Mouse (Mus musculus) left cerebral cortex, postnatal 14 days (tissue): ENCODE measurements around the gene Tagln2. TPM values are rescaled to one million over a fixed set of nuclear protein-coding genes. Genes with fewer than 3 reads are reported as not detected.

Experiments used
- DNase-seq, 2 experiments: peaks; one replicate each; pipeline ENCODE4 v3.0.0; 2021 to 2022; ENCODE audit warnings: low spot score in 2 of 2, mixed read lengths in 1 of 2
- intact Hi-C: fragments of 180-260 bp; cut with DNase I; formaldehyde crosslinking; loops from one replicate; pipeline ENCODE4 v1.15.1; 2025
- total RNA-seq, 2 experiments: library from RNA; stranded (reverse); gene quantifications; 2 replicates each; pipeline ENCODE4 v1.2.3; 2021

Tagln2 gene
- total RNA-seq, 2 experiments from 2014 or later, result 12.3 to 15.1 TPM

- no peak for DNase-seq
- intact Hi-C loops, result no loop called here
These were observed 49.5 kb downstream of the Tagln2 start for GRCm38 (mm10) chr1:172549314-172549713.

GRCm38 (mm10) chr1:172549717-172550116 lies 49.9 kb downstream of the Tagln2 start:
- intact Hi-C loops, result no loop called here
- DNase-seq, result no peak

GRCm38 (mm10) chr1:172550551-172550951 lies 50.7 kb downstream of the Tagln2 start:
- DNase-seq, result peak; percentile 52 to 64
- intact Hi-C loops, result no loop called here

- DNase-seq, result no peak
- intact Hi-C loops, result no loop called here
These were observed 51.2 kb downstream of the Tagln2 start for GRCm38 (mm10) chr1:172551009-172551408.

GRCm38 (mm10) chr1:172552623-172553022 lies 52.8 kb downstream of the Tagln2 start:
- intact Hi-C loops, result no loop called here
- no peak for DNase-seq

- no peak for DNase-seq
These were observed 55.8 kb downstream of the Tagln2 start, which contains the start of gene Vsig8 for GRCm38 (mm10) chr1:172555638-172556037. TSS of gene Vsig8 (plus strand) at chr1:172555938.

More at GRCm38 (mm10) chr1:172555638-172556037, 55.8 kb downstream of the Tagln2 start, which contains the start of gene Vsig8:
- intact Hi-C loops, result no loop called here

Other genes with a start within 250 kb of the Tagln2 start
- not detected for gene Atp1a4, start 241.6 kb upstream of the Tagln2 start, total RNA-seq
- 100 to 1,000 TPM; 231 to 244 TPM for gene Igsf8, start 238.4 kb upstream of the Tagln2 start, total RNA-seq
- 100 to 1,000 TPM; 571 to 592 TPM for gene Atp1a2, start 202.0 kb upstream of the Tagln2 start, total RNA-seq
- 100 to 1,000 TPM; 119 to 130 TPM for gene Kcnj9, start 170.7 kb upstream of the Tagln2 start, total RNA-seq
- 10 to 100 TPM; 79.5 to 84.5 TPM for gene Kcnj10, start 158.8 kb upstream of the Tagln2 start, total RNA-seq
- gene Pigm, start 123.5 kb upstream of the Tagln2 start, total RNA-seq, result 10 to 100 TPM in 1 of 2 experiments, 1 to 10 TPM in 1; 9.8 to 10.5 TPM
- under 1 TPM; 0.53 to 0.93 TPM for gene Slamf9, start 24.7 kb upstream of the Tagln2 start, total RNA-seq
- gene Igsf9, start 18.3 kb upstream of the Tagln2 start, total RNA-seq, result 10 to 100 TPM; 10.9 to 15.2 TPM
- 1 to 10 TPM; 3.6 to 3.7 TPM for gene Cfap45, start 20.8 kb downstream of the Tagln2 start, total RNA-seq
- gene Vsig8, start 55.9 kb downstream of the Tagln2 start, total RNA-seq, result under 1 TPM in 1 of 2 experiments, not detected in 1; 0.95 TPM
- not detected for gene Slamf8, start 90.5 kb downstream of the Tagln2 start, total RNA-seq
- gene Fcrl6, start 102.5 kb downstream of the Tagln2 start, total RNA-seq, result not detected
- gene Dusp23, start 132.9 kb downstream of the Tagln2 start, total RNA-seq, result 1 to 10 TPM; 5.4 to 5.6 TPM
- not detected for gene Crp, start 198.0 kb downstream of the Tagln2 start, total RNA-seq